Mouse (Mus musculus) thymus, postnatal 36 days (tissue): ENCODE results near the gene Tmem79.
"Not testable (repeated sequence)": the region's sequence is repeated elsewhere in the genome, so short reads cannot be mapped to it uniquely, and the experiment has no call there.

Experiments
- DNase-seq, 2 experiments: peaks; one replicate each; pipeline ENCODE4 v3.0.0; 2022; ENCODE audit warnings: mixed read lengths in 2 of 2

The Tmem79 gene

GRCm38 (mm10) chr3:88336058-88337013, at the start of gene Tmem79, which contains the start of gene Smg5:
Gene Tmem79 (minus strand): TSS chr3:88336148.
Gene Smg5 (plus strand): TSS chr3:88336260.
- peak; percentile 97 to 98 for DNase-seq

DNA sequence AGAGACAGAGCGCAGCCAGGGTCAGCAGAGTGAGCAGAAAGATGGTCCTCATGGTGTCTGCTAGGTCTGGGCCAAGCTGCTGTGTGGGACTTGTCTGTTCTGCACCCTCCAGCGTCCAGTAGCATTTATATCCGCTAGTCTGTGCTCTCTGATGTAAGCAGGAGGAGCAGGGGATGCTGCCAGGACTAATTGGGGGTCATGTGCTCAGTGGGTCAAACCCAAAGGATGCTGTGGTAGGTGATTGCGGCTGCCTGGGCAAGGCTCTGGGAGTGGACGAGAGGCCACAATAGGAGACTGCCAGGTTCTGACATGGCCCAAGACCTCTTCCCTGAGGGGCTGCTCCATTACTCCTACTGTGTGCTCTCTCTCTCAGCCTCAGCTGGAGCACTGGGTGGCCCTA, 48.4 kb upstream of the Tmem79 start, which contains the start of gene Bglap:
Bglap (minus strand) TSS at position 101 of the 400 bp plus-strand sequence.
- no peak for DNase-seq

DNA sequence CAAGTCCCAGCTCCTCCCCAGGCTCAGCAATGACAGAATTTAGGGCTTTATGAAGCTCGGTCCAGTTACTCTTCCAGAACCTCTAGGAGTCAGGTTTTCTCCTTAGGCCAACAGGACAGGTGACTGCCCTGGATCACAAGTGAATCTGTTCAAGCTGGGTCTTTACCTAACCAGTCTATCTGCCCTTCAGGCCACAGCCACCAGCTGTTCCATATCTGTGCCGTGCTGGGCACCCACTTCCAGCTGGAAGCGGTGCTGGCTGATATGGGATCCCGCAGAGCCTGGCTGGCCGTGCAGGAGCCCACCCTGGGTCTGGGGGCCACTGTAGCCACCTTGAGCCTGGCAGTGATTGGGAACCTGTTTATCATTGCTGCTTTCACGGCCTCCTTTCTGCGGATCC, 46.4 kb upstream of the Tmem79 start:
- not testable (repeated sequence) for DNase-seq

GRCm38 (mm10) chr3:88381389-88382315, 45.7 kb upstream of the Tmem79 start:
- DNase-seq = peak; percentile 74 to 83

DNA sequence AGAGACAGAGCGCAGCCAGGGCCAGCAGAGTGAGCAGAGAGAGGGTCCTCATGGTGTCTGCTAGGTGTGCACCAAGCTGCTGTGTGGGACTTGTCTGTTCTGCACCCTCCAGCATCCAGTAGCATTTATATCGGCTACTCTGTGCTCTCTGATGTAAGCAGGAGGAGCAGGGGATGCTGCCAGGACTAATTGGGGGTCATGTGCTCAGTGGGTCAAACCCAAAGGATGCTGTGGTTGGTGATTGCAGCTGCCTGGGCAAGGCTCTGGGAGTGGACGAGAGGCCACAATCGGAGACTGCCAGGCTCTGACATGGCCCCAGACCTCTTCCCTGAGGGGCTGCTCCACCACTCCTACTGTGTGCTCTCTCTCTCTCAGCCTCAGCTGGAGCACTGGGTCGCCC, 42.7 kb upstream of the Tmem79 start, which contains the start of gene Bglap2:
Bglap2 (minus strand) TSS at position 101 of the 400 bp plus-strand sequence.
- DNase-seq = not testable (repeated sequence)

DNA sequence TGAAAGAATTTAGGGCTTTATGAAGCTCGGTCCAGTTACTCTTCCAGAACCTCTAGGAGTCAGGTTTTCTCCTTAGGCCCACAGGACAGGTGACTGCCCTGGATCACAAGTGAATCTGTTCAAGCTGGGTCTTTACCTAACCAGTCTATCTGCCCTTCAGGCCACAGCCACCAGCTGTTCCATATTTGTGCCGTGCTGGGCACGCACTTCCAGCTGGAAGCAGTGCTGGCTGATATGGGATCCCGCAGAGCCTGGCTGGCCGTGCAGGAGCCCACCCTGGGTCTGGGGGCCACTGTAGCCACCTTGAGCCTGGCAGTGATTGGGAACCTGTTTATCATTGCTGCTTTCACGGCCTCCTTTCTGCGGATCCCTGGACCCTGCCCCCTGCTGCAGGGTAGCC, 40.7 kb upstream of the Tmem79 start:
- DNase-seq = not testable (repeated sequence)

DNA sequence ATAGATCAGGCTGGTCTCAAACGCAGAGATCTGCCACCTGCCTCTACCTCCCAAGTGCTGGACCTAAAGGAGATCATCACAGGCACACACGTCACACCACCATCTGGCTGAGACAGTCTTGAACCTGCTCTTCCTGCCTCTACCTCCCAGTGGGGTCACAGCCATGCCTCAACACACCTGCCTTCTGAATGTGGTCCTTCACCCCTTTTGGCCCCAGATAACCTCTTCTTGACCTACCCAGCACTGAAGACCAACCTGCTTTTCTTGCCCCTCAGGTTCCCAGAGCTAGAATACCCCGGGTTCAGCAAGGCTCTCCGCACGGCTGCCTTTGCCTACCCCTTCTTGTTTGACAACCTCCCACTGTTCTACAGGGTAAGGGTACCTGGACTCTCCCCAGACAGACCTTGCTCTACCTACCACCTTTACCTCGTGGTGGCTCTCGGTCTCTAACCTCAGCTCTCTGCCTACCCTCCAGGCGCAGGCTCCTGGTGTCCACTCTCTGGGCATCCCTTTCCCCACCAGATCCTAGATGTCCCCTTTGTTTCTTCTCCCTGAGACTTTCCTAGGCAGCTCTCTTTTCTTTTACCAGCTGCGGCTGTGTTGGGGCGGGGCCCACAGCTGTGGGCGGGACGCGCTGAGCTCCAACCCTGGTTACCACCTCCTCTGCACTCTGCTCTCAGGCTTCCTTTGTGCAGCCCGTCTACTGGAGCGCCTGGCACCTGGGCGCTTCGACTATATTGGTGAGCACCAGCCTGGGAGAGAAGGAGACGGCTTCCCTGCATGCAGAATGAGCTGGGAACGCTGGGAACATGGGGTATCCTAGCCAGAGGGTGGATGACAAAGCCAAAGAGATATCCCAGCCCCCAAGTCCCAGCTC, 40.0 kb upstream of the Tmem79 start:
- DNase-seq = peak; percentile 53 to 74

- not testable (repeated sequence) for DNase-seq
Measured at GRCm38 (mm10) chr3:88372643-88373042, 36.7 kb upstream of the Tmem79 start, which contains the start of gene Bglap3. Gene Bglap3 (minus strand): TSS chr3:88372743.

DNA sequence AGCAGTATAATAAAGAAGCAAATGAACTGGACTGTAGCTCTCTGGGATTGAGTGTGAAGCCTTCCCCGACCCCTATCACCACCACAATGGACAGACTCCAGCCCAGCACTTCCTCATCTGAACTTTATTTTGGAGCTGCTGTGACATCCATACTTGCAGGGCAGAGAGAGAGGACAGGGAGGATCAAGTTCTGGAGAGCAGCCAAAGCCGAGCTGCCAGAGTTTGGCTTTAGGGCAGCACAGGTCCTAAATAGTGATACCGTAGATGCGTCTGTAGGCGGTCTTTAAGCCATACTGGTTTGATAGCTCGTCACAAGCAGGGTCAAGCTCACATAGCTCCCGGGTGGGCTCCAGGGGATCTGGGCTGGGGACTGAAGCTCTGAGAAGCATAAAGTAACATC, 32.6 kb upstream of the Tmem79 start:
- DNase-seq = not testable (repeated sequence)

- DNase-seq = not testable (repeated sequence)
Measured at GRCm38 (mm10) chr3:88367517-88367916, 31.6 kb upstream of the Tmem79 start.

- DNase-seq = peak; percentile 80 to 88
Measured at GRCm38 (mm10) chr3:88366830-88367428, 31.0 kb upstream of the Tmem79 start.

DNA sequence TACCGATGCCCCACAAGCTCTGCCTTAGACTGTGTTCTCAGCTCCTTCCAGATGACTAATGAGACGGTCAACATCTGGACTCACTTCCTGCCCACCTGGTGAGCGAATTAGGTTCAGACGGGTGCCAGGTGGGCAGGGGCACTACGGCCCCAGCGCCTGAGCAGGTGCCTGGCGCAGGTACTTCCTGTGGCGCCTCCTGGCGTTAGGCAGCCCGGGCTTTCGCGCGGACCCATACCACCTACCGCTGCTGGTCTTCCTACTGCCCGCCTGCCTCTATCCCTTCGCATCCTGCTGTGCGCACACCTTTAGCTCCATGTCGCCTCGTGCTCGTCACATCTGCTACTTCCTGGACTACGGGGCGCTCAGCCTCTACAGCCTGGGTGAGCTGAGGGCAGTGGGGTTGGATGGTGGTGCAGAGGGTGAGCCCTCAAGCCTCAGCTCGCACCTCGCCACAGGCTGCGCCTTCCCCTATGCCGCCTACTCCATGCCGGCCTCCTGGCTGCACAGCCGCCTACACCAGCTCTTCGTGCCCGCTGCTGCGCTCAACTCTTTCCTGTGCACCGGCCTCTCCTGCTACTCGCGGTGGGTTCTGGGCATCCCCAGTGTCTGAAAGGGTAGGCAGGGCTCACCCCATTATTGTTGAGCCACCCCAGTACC, 29.9 kb upstream of the Tmem79 start:
- DNase-seq = no peak

- DNase-seq = peak in 1 of 2 experiments; percentile 41
Measured at GRCm38 (mm10) chr3:88364337-88364736, 28.4 kb upstream of the Tmem79 start, which contains the start of gene Paqr6. Gene Paqr6 (plus strand): TSS chr3:88364584.

DNA sequence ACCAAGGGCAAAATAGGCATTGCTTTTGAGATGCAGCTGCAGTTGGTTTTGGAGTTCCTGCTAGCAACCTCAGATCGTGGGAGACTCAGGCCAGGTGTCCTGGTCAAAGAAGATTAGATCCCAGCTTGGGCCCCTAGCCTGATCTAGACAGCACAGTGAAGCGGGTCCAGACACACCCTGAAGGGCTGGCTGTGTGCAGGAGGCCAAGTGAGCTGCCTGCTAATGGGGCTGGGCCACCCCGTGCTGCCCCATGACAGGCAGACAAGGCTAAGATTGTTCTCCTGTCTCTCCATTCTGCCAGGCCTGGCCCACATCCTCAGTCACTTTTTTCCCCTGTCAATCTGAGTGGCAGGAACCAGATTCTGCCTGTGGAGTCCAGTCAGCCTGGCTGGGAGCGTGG, 27.8 kb upstream of the Tmem79 start:
- DNase-seq = no peak

DNA sequence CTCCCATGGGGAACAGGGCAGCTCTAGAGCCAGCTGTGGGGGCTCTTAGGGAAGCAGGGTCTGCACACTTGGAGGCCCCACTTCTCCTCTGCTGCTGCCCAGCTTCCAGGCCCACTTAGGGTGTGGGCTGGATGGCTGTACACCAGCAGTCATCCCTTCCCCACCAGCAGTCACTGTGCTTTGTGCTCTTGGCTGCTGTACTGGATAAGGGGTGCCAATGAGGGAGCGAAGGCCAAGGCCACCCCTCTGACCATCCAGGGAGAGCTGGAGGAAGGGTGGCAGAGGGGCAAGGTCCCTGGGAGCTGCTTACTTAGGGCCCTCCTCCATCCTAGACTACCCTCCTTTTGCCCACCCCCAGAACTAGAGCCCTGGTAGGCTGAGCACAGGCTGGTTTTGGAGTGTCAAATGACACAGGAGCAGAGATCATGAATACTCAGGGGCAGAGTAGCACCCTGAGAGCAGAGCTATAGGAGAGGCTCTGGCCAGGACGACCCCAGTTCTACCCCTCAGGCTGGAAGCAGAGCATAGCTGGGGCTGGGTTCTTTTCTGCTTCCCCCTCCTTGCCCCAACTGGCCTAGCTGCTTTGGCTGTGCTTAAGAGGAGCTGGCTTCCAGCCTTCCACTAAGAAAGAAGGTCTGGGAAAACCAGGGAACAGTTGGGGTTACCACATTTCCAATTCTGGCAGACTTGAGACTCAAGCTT, 25.8 kb upstream of the Tmem79 start:
- DNase-seq = no peak

- DNase-seq = peak; percentile 21 to 49
Measured at GRCm38 (mm10) chr3:88361096-88361495, 25.1 kb upstream of the Tmem79 start.

DNA sequence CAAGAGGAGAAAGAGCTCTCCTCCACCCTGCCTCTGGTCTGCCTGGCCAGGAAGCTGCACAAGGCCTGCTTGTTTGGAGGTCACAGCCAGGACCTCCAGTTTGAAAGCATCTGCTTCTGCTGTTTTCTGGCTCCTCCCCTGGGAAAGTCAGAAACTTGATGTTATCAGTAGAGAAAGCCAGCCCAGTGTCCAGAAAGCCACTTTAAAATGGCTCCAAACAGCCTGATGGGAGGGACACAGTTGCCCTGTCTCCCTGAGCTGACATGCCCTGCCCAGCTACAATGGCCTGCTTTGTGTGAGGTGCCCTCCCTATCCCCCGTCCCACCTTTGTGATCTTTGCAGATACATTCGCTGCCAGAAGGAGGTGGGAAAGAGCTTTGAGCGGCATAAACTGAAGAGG, 24.0 kb upstream of the Tmem79 start:
- DNase-seq = no peak

- DNase-seq = no peak
Measured at GRCm38 (mm10) chr3:88359584-88359983, 23.6 kb upstream of the Tmem79 start.

- no peak for DNase-seq
Measured at GRCm38 (mm10) chr3:88354396-88355165, 18.6 kb upstream of the Tmem79 start.
